Mouse (Mus musculus) testis, adult 2 months (tissue): ENCODE measurements around the gene Kdm1a.

Experiments
- CTCF ChIP-seq: fragments of 200-500 bp; IDR thresholded peaks from 2 replicates; pipeline ENCODE4 v1.5.1; 2012; ENCODE audit warnings: low read depth, mild to moderate bottlenecking, inconsistent platforms, low read length, moderate library complexity; ENCODE audit not compliant: control insufficient read depth, insufficient read depth, insufficient replicate concordance
- POLR2A ChIP-seq: fragments of 200-500 bp; IDR thresholded peaks from 2 replicates; pipeline ENCODE4 v1.6.1; 2012; ENCODE audit warnings: low read depth, mild to moderate bottlenecking, inconsistent platforms, low read length, moderate library complexity; ENCODE audit not compliant: control insufficient read depth

GRCm38 (mm10) chr4:136637563-136638229 is 35.2 kb upstream of the Kdm1a start:
- no peak for TF ChIP-seq CTCF
- TF ChIP-seq POLR2A = no peak
